Mouse (Mus musculus): Measurements from ENCODE around the gene Gdnf.

Gdnf gene

GRCm38 (mm10) chr15:7863328-7863727, 52.7 kb downstream of the Gdnf start:
- DNase-seq = no peak

- DNase-seq = no peak
Observed at GRCm38 (mm10) chr15:7865305-7865704, 54.7 kb downstream of the Gdnf start.

- DNase-seq = no peak
Observed at GRCm38 (mm10) chr15:7872473-7872872, 61.8 kb downstream of the Gdnf start.

- no peak for DNase-seq
Observed at GRCm38 (mm10) chr15:7875879-7876278, 65.2 kb downstream of the Gdnf start.

- no peak for DNase-seq
Observed at GRCm38 (mm10) chr15:7877560-7878467, 67.2 kb downstream of the Gdnf start.

GRCm38 (mm10) chr15:7878861-7879260, 68.2 kb downstream of the Gdnf start:
- DNase-seq = no peak

GRCm38 (mm10) chr15:7879956-7880355, 69.3 kb downstream of the Gdnf start:
- DNase-seq = no peak

GRCm38 (mm10) chr15:7884181-7884580, 73.5 kb downstream of the Gdnf start:
- no peak for DNase-seq

GRCm38 (mm10) chr15:7885106-7885505, 74.5 kb downstream of the Gdnf start:
- DNase-seq = no peak

GRCm38 (mm10) chr15:7886591-7886990, 75.9 kb downstream of the Gdnf start:
- DNase-seq = no peak

Data from cerebellum, adult 11 months (tissue).